ENCODE assay signal across 13 mouse cellular contexts in the genomic region with DNA sequence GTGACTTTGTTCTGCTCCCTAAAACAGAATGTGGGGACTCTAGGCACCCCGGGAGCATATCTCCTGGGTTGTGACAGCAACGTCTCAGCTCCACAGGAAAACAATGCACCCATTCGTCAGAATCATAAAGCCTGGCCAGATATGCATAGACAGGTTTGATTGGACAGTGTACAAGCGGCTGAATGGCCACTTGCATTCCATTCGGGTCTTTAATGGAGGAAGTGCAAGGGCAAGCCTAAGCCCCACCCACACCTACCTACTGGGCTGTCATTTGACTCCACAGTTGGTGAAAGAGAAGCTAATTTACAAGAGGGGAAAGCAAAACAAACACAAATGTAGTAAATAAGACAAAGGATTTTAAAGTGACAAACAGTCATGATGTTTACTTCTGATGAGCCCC.
DNase-seq lines count a peak whose midpoint lies in the region; ATAC-seq lines count a peak whose summit lies in the region.
"Had no signal": no experiment of that assay in that cellular context is flagged by ENCODE, and none has a peak within 500 bp of the region (broad histone marks: within the 10 kb centered on the region; RNA-seq: fewer than 3 reads in every experiment).

No protein-coding gene starts in this region.

- H3K36me3 ChIP-seq in forebrain, embryonic 10.5 days (replicated peaks) = no peaks in the 10 kb centered on the region
- H3K36me3 ChIP-seq in forebrain, embryonic 13.5 days (ENCODE audit: poor library complexity, severe bottlenecking) = no peaks in the 10 kb centered on the region
- no peaks in the 10 kb centered on the region; the same call in 1 of the 2 replicates for H3K36me3 ChIP-seq in kidney, embryonic 14.5 days (ENCODE audit: control insufficient read depth, insufficient read depth, low read length)
- no peaks in the 10 kb centered on the region for H3K36me3 ChIP-seq in embryonic facial prominence, embryonic 15.5 days
- H3K36me3 ChIP-seq: liver, embryonic 13.5 days had no signal

- no peak overlapping the region for H3K9ac ChIP-seq in forebrain, embryonic 13.5 days
- H3K9ac ChIP-seq in kidney, embryonic 14.5 days (ENCODE audit: low read depth, low read length) = no peak overlapping the region
- no peak overlapping the region for H3K9ac ChIP-seq in embryonic facial prominence, embryonic 15.5 days
- H3K9ac ChIP-seq: liver, embryonic 13.5 days had no signal

- no peak for ATAC-seq in forebrain, embryonic 13.5 days
- ATAC-seq in kidney, embryonic 14.5 days (ENCODE audit: low FRiP score, low TSS enrichment) = 0 out of 2 replicates have a peak, but pooled peaks have one; percentile 73
- ATAC-seq in embryonic facial prominence, embryonic 15.5 days (ENCODE audit: insufficient number of reproducible peaks, low FRiP score, low TSS enrichment, low read depth) = 0 out of 2 replicates have a peak, but pooled peaks have one; percentile 7

- no peaks in the 10 kb centered on the region for H3K9me3 ChIP-seq in forebrain, embryonic 10.5 days
- H3K9me3 ChIP-seq in forebrain, embryonic 13.5 days (replicated peaks) = no peaks in the 10 kb centered on the region
- H3K9me3 ChIP-seq in kidney, embryonic 14.5 days (ENCODE audit: control insufficient read depth, low read length) = no peaks in the 10 kb centered on the region
- no peaks in the 10 kb centered on the region for H3K9me3 ChIP-seq in embryonic facial prominence, embryonic 15.5 days (replicated peaks)
- H3K9me3 ChIP-seq: liver, embryonic 13.5 days had no signal

- H3K4me3 ChIP-seq in forebrain, embryonic 10.5 days = peak overlapping the region; percentile 22; the same call in 1 of the 2 replicates
- H3K4me3 ChIP-seq in forebrain, embryonic 13.5 days = no peak overlapping the region
- H3K4me3 ChIP-seq in kidney, embryonic 14.5 days (ENCODE audit: low read length) = no peak overlapping the region
- H3K4me3 ChIP-seq in embryonic facial prominence, embryonic 15.5 days (replicated peaks) = no peak overlapping the region
- H3K4me3 ChIP-seq: gastrocnemius, adult 2 months; liver, embryonic 13.5 days had no signal

- peak overlapping the region; percentile 64 for H3K27ac ChIP-seq in forebrain, embryonic 10.5 days
- no peak overlapping the region for H3K27ac ChIP-seq in forebrain, embryonic 13.5 days
- no peak overlapping the region for H3K27ac ChIP-seq in kidney, embryonic 14.5 days (ENCODE audit: low read depth, low read length)
- no peak overlapping the region for H3K27ac ChIP-seq in embryonic facial prominence, embryonic 15.5 days (replicated peaks)
- H3K27ac ChIP-seq: gastrocnemius, adult 2 months; liver, embryonic 13.5 days had no signal

- peaks cover 10% of the 10 kb centered on the region for H3K4me1 ChIP-seq in forebrain, embryonic 10.5 days
- peaks cover 8% of the 10 kb centered on the region; the same call in 1 of the 2 replicates for H3K4me1 ChIP-seq in forebrain, embryonic 13.5 days
- H3K4me1 ChIP-seq in kidney, embryonic 14.5 days (ENCODE audit: control insufficient read depth, insufficient read depth, low read length) = no peaks in the 10 kb centered on the region
- no peaks in the 10 kb centered on the region for H3K4me1 ChIP-seq in embryonic facial prominence, embryonic 15.5 days
- H3K4me1 ChIP-seq: liver, embryonic 13.5 days had no signal

- DNase-seq in forebrain, embryonic 10.5 days (ENCODE audit: extremely low spot score, low spot score) = no peak
- DNase-seq in kidney, postnatal 4 days = no peak
- DNase-seq in ES-CJ7 (ENCODE audit: low read depth, low spot score) = peak; percentile 65
- no peak for DNase-seq in gastrocnemius, postnatal 25 days
- no peak for DNase-seq in adrenal gland, adult 2 months
- DNase-seq: cerebellum, postnatal 10 days; gastrocnemius, adult 2 months; kidney, postnatal 25 days; liver, embryonic 13.5 days; retina, postnatal 1 day had no signal

- H3K27me3 ChIP-seq in forebrain, embryonic 10.5 days (ENCODE audit: poor library complexity, severe bottlenecking) = no peaks in the 10 kb centered on the region
- no peaks in the 10 kb centered on the region for H3K27me3 ChIP-seq in forebrain, embryonic 13.5 days
- no peaks in the 10 kb centered on the region for H3K27me3 ChIP-seq in kidney, embryonic 14.5 days (ENCODE audit: control insufficient read depth, insufficient read depth, low read length)
- H3K27me3 ChIP-seq in embryonic facial prominence, embryonic 15.5 days = no peaks in the 10 kb centered on the region
- H3K27me3 ChIP-seq: liver, embryonic 13.5 days had no signal

- WGBS in forebrain, embryonic 10.5 days = 16% methylated on average over 5 of the region's 5 CpGs
- WGBS in forebrain, embryonic 13.5 days = 8% methylated on average over 5 of the region's 5 CpGs
- WGBS in kidney, embryonic 14.5 days = 17% methylated on average over 5 of the region's 5 CpGs
- 13% methylated on average over 5 of the region's 5 CpGs for WGBS in embryonic facial prominence, embryonic 15.5 days

- H3K4me2 ChIP-seq in forebrain, embryonic 13.5 days = no peak overlapping the region
- peak overlapping the region; percentile 6; the same call in 1 of the 2 replicates for H3K4me2 ChIP-seq in kidney, embryonic 14.5 days (replicated peaks; ENCODE audit: low read depth, low read length)
- no peak overlapping the region for H3K4me2 ChIP-seq in embryonic facial prominence, embryonic 15.5 days (replicated peaks)
- H3K4me2 ChIP-seq: liver, embryonic 13.5 days had no signal
